Mouse (Mus musculus): ENCODE measurements around the gene Ly6g5c. TPM values are rescaled to one million over a fixed set of nuclear protein-coding genes. Genes with fewer than 3 reads are reported as not detected.
A peak's percentile ranks its signal among the peaks of the same experiment; 100 is the strongest.

Gene Ly6g5c
- polyA plus RNA-seq, 2 experiments = not detected

DNA sequence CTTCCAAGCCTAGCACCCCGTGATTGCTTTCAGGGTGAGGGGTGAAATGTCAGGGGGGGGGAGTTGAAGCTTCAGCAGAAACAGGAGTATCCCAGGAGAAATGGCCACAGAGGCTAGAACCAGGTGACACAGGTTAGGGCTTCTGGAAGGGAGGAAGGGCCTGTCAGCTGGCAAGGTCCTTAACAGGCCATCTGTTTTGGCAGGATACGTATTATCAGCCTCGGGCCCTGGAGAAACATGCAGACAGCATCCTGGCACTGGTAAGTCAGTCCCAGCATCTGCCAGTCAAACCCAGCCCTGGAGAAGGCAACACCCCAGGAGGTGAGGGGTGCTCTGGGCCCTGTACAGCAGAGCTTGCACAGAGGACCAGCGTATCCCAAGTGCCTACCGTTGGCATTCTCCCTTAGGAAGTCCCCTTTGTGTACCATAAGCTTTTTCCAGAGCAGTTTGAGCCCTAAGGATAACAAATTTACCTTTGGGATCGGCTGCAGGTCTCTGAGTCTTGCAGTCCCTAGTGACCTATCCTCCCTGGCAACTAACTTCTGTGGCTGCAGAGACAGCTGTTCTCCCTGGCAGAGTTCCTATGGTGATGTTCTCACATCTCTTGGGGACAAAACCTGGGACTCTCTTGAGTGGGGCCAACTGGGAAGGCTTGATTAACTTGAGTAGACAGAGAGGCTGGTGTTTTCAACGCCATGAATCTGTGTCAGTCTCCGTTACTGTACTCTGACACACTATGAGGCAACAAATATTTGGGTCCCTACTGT lies 17.7 kb upstream of the Ly6g5c start:
- Histone ChIP-seq H3K36me3 (ENCODE audit: control insufficient read depth, insufficient read depth, low read length) (peaks cover 46% of the 10 kb centered on the region), H3K4me3 (replicated peaks; ENCODE audit: low read length) (peak overlapping the region; percentile 69), H3K9ac (ENCODE audit: low read depth, low read length, severe bottlenecking) (peak overlapping the region; percentile 92), H3K27ac (replicated peaks; ENCODE audit: low read depth, low read length) (peak overlapping the region; percentile 97; the same call in 1 of the 2 replicates), H3K9me3 (ENCODE audit: control insufficient read depth, low read length) (no peaks in the 10 kb centered on the region), H3K4me2 (replicated peaks; ENCODE audit: low read depth, low read length, severe bottlenecking) (peak overlapping the region; percentile 64), H3K4me1 (ENCODE audit: control insufficient read depth, insufficient read depth, low read length) (peaks cover 9% of the 10 kb centered on the region), H3K27me3 (ENCODE audit: control insufficient read depth, insufficient read depth, low read length) (no peaks in the 10 kb centered on the region)
- WGBS = 59% methylated on average over 8 of the region's 8 CpGs
- DNase-seq (ENCODE audit: low spot score) (no peak), ATAC-seq (ENCODE audit: low FRiP score, low read depth) (no peak)
- no peak for TF ChIP-seq POLR2A (IDR thresholded peaks at IDR 0.05; ENCODE audit: borderline replicate concordance, extremely low read depth, insufficient read depth, insufficient read length)

DNA sequence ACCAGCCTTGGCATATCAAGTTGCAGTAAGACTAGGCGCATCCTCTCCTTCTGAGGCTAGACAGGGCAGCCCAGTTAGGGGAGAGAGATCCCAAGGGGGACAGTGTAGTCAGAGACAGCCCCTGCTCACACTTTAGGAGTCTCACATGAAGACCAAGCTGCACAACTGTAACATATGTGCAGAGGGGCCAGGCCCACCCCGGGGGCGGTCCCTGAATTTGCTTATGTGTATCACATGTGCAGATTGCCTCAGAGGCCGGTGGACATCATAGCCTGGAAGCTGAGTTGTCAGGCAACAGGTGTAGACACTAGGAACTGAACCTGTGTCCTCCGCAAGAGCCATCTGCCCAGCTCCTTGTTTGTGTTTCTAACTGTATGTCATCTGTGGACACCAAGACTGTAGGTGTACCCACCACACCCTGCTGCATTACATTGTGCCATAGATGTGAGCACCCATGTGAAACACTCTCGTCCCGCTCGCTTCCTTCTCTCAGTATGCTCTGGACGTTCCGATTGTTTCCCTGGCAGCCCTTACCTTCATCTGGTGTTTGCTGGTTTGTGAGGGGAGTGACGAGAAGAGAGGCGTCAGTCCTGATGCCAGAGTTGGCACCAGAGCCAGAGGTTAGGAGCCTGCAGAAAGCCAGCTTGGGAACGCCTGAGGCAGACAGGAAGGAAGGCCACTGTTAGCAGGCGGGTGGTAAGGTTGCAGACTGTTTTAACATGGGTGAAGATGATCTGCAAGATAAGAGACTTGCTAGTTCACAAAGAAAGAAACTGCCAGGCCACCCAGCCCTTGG lies 15.5 kb upstream of the Ly6g5c start:
- no peak for DNase-seq (ENCODE audit: low spot score)
- H3K36me3 ChIP-seq (ENCODE audit: control insufficient read depth, insufficient read depth, low read length) = peaks cover 67% of the 10 kb centered on the region
- TF ChIP-seq POLR2A (IDR thresholded peaks at IDR 0.05; ENCODE audit: borderline replicate concordance, extremely low read depth, insufficient read depth, insufficient read length) = no peak
- H3K4me2 ChIP-seq (replicated peaks; ENCODE audit: low read depth, low read length, severe bottlenecking) = no peak overlapping the region
- ATAC-seq (ENCODE audit: low FRiP score, low read depth) = no peak
- peaks cover 9% of the 10 kb centered on the region for H3K4me1 ChIP-seq (ENCODE audit: control insufficient read depth, insufficient read depth, low read length)
- no peak overlapping the region for H3K27ac ChIP-seq (replicated peaks; ENCODE audit: low read depth, low read length)
- H3K9me3 ChIP-seq (ENCODE audit: control insufficient read depth, low read length) = no peaks in the 10 kb centered on the region
- no peak overlapping the region for H3K9ac ChIP-seq (ENCODE audit: low read depth, low read length, severe bottlenecking)
- H3K27me3 ChIP-seq (ENCODE audit: control insufficient read depth, insufficient read depth, low read length) = no peaks in the 10 kb centered on the region
- WGBS = 88% methylated on average over 14 of the region's 14 CpGs
- H3K4me3 ChIP-seq (replicated peaks; ENCODE audit: low read length) = no peak overlapping the region

DNA sequence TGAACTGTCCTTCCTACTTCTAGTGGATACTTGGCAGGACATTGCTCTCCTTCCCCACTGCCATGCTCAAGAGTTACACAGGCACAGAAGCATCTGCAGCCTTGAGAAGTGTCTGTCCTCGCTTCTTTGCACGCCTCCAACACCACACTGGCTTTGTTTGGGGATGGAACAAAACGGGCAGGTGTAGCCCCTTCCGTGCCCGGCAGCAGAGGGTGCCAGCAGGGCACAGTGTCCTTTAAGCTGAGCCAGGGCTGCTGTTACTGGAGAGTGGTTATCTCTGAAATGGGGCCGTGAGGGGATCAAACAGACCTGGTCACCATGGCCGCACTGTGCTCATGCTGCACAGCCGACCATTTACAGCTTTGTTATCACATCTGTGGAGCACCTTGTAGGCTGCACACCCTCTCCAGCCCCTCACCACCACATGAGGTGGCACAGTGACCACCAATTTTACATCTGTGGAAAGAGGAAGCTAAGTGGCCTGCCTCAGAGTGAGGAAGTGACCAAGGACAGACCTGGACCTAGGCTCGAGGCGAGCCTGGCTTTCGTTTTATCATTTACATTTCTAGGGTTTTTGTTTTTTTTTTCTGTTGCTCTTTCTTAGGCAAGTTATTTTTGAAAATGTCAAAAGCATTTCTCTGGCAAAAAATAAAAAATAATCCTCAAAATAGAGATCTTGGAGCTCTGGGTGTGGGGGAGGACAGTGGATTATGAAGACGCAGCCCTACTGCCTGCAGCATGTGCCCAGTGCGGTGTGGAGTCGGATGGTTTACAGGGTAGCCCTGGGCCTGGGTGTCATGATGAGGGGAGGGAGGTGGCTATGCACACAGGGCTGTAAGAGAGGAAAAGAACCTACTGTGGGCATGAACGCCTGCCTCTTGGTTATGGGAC lies 13.4 kb upstream of the Ly6g5c start:
- Histone ChIP-seq H3K36me3 (ENCODE audit: control insufficient read depth, insufficient read depth, low read length) (peaks cover 86% of the 10 kb centered on the region), H3K4me3 (replicated peaks; ENCODE audit: low read length) (no peak overlapping the region), H3K4me1 (ENCODE audit: control insufficient read depth, insufficient read depth, low read length) (peaks cover 9% of the 10 kb centered on the region), H3K27me3 (ENCODE audit: control insufficient read depth, insufficient read depth, low read length) (no peaks in the 10 kb centered on the region), H3K9me3 (ENCODE audit: control insufficient read depth, low read length) (no peaks in the 10 kb centered on the region), H3K27ac (replicated peaks; ENCODE audit: low read depth, low read length) (no peak overlapping the region), H3K9ac (ENCODE audit: low read depth, low read length, severe bottlenecking) (no peak overlapping the region), H3K4me2 (replicated peaks; ENCODE audit: low read depth, low read length, severe bottlenecking) (no peak overlapping the region)
- no peak for DNase-seq (ENCODE audit: low spot score)
- ATAC-seq (ENCODE audit: low FRiP score, low read depth) = no peak
- TF ChIP-seq POLR2A (IDR thresholded peaks at IDR 0.05; ENCODE audit: borderline replicate concordance, extremely low read depth, insufficient read depth, insufficient read length) = no peak
- WGBS = 89% methylated on average over 15 of the region's 15 CpGs

DNA sequence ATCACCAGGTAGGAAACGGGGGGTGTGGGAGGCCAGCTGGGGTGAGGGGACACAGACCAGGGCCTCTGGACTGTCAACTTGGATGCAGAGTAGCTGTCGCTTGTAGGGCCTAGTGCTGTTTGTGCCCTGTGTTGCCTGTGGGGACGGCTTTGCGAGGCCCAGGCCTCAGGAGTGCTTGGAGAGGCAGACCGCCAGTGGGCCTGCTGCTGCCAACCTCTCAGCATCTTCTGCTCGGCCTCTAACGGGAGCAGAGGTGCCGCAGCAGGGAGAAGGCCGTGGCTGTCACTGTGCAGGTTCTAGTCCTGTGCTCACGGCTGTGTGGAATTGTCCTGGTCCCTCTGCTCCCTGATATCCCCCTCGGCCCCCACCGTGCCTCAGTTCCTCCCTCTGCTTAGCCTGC lies 11.5 kb upstream of the Ly6g5c start:
- no peak for ATAC-seq (ENCODE audit: low FRiP score, low read depth)
- DNase-seq (ENCODE audit: low spot score) = no peak
- 89% methylated on average over 12 of the region's 12 CpGs for WGBS
- no peak for TF ChIP-seq POLR2A (IDR thresholded peaks at IDR 0.05; ENCODE audit: borderline replicate concordance, extremely low read depth, insufficient read depth, insufficient read length)
- Histone ChIP-seq H3K4me3 (replicated peaks; ENCODE audit: low read length) (no peak overlapping the region), H3K9me3 (ENCODE audit: control insufficient read depth, low read length) (no peaks in the 10 kb centered on the region), H3K4me2 (replicated peaks; ENCODE audit: low read depth, low read length, severe bottlenecking) (no peak overlapping the region), H3K9ac (ENCODE audit: low read depth, low read length, severe bottlenecking) (no peak overlapping the region), H3K27me3 (ENCODE audit: control insufficient read depth, insufficient read depth, low read length) (no peaks in the 10 kb centered on the region), H3K36me3 (ENCODE audit: control insufficient read depth, insufficient read depth, low read length) (peaks cover 95% of the 10 kb centered on the region), H3K4me1 (ENCODE audit: control insufficient read depth, insufficient read depth, low read length) (no peaks in the 10 kb centered on the region), H3K27ac (replicated peaks; ENCODE audit: low read depth, low read length) (no peak overlapping the region)

DNA sequence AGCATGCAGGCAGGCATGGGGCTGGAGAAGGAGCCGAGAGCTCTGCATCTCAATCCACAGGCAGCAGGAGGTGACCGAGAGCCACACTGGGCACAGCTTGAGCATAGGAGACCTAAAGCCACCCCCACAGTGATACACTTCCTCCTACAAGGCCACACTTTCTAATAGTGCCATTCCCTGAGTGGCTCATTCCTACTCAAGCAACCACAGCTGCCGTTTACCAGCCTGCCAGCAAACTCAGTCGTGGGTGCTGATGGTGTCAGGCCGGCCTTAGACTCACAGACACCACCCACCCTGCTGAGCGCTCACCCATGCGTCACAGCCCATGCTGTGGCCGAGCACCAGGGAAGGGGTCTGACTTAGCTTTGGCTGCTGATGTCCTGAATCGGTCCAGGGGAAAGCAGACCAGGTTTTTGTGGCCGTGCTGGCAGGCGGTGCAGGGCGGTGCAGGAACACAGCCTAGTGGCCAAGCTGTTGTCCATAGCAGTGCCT lies 10.9 kb upstream of the Ly6g5c start:
- Histone ChIP-seq H3K36me3 (ENCODE audit: control insufficient read depth, insufficient read depth, low read length) (peaks cover 96% of the 10 kb centered on the region), H3K9me3 (ENCODE audit: control insufficient read depth, low read length) (no peaks in the 10 kb centered on the region), H3K4me1 (ENCODE audit: control insufficient read depth, insufficient read depth, low read length) (no peaks in the 10 kb centered on the region), H3K4me2 (replicated peaks; ENCODE audit: low read depth, low read length, severe bottlenecking) (no peak overlapping the region), H3K9ac (ENCODE audit: low read depth, low read length, severe bottlenecking) (no peak overlapping the region), H3K4me3 (replicated peaks; ENCODE audit: low read length) (no peak overlapping the region), H3K27ac (replicated peaks; ENCODE audit: low read depth, low read length) (no peak overlapping the region), H3K27me3 (ENCODE audit: control insufficient read depth, insufficient read depth, low read length) (no peaks in the 10 kb centered on the region)
- ATAC-seq (ENCODE audit: low FRiP score, low read depth) = no peak
- DNase-seq (ENCODE audit: low spot score) = no peak
- no peak for TF ChIP-seq POLR2A (IDR thresholded peaks at IDR 0.05; ENCODE audit: borderline replicate concordance, extremely low read depth, insufficient read depth, insufficient read length)
- 88% methylated on average over 12 of the region's 12 CpGs for WGBS
